Mouse (Mus musculus) hindbrain, postnatal 0 days (tissue): ENCODE results near the gene Tnni2. TPM values are rescaled to one million over a fixed set of nuclear protein-coding genes. Genes with fewer than 3 reads are reported as not detected.

Experiments used
- ATAC-seq: fragments of 200-750 bp; cut with Nextera tagmentation; 2 replicates; pipeline ENCODE4 v1.8.0; 2017; ENCODE audit warnings: mild to moderate bottlenecking, moderate TSS enrichment, moderate library complexity
- DNase-seq: peaks from one replicate; pipeline ENCODE4 v3.0.0-alpha.2; 2015; ENCODE audit warnings: low spot score
- H3K27ac ChIP-seq: fragments of 300-500 bp; sonication (generic); 2 replicates; pipeline ENCODE4 v1.5.1; 2014; ENCODE audit warnings: mild to moderate bottlenecking
- H3K27me3 ChIP-seq: fragments of 300-500 bp; sonication (generic); 2 replicates; pipeline ENCODE4 v1.6.1; 2014; ENCODE audit warnings: low read length, mixed read lengths; ENCODE audit not compliant: insufficient read depth
- H3K36me3 ChIP-seq: fragments of 300-500 bp; sonication (generic); 2 replicates; pipeline ENCODE4 v1.6.1; 2014; ENCODE audit warnings: low read length, mixed read lengths; ENCODE audit not compliant: insufficient read depth
- H3K4me1 ChIP-seq: fragments of 300-500 bp; sonication (generic); 2 replicates; pipeline ENCODE4 v1.6.1; 2014; ENCODE audit warnings: antibody characterized with exemption, low read length, mixed read lengths; ENCODE audit not compliant: insufficient read depth
- H3K4me2 ChIP-seq: fragments of 300-500 bp; sonication (generic); 2 replicates; pipeline ENCODE4 v1.6.1; 2014; ENCODE audit warnings: low read depth, mild to moderate bottlenecking, low read length, moderate library complexity, mixed read lengths
- H3K4me3 ChIP-seq: fragments of 300-500 bp; sonication (generic); 2 replicates; pipeline ENCODE4 v1.5.1; 2014; ENCODE audit warnings: low read length
- H3K9ac ChIP-seq: fragments of 300-500 bp; sonication (generic); replicated peaks from 2 replicates; pipeline ENCODE4 v1.6.1; 2014; ENCODE audit warnings: mild to moderate bottlenecking, low read length, moderate library complexity, mixed read lengths
- H3K9me3 ChIP-seq: fragments of 300-500 bp; sonication (generic); 2 replicates; pipeline ENCODE4 v1.6.1; 2016; ENCODE audit warnings: low read length, mixed read lengths
- CTCF ChIP-seq: IDR thresholded peaks from 2 replicates; pipeline ENCODE4 v1.5.1; 2016; ENCODE audit warnings: antibody characterized with exemption, control low read depth, low read depth
- WGBS: fragments of 180-500 bp; shearing (Covaris S2); extraction: QIAGEN DNeasy Blood & Tissue Kit; methylation state at CpG from one replicate; pipeline ENCODE4 v1.1.7; 2014; 5-methylcytosine and 5-hydroxymethylcytosine counted together
- polyA plus RNA-seq: library from polyadenylated mRNA; unstranded; fragments of >200 nt; fragmentation: Nextera tagmentation; extraction: Ambion mirVana; gene quantifications from 2 replicates; pipeline ENCODE4 v1.2.1, GENCODE M21; 2015
- total RNA-seq: library from RNA; depleted of rRNA; stranded (reverse); fragments of >200 nt; gene quantifications from 2 replicates; pipeline ENCODE4 v1.2.3, GENCODE M21; 2014; rRNA removed

The Tnni2 gene
- total and polyA plus RNA-seq, 2 experiments from 2014 or later, result 0.63 to 1.3 TPM

DNA sequence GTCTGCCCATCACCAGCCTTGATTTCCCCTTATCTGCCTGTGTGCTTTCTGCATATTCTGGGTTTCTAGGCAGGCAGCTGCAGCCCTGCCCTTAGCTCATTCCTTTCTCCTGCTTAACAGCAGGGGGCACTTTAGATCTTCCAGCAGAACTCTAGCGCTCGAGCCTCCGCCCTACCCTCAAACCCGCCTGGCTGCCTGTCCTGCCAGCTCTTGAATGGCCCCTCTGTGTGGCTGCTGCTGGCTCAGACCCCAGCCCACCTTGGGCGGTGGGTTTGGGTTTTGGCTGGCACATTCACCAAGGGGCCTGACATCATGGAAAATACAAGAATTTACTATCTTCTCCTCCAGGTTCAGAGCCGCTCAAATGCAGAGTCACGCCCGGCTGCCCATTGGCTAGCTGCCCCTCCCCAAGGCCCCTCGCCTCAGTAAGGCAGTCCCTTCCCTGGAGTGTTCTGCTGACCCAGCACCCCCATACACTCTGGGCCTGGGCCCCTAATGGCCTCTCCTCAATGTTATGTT is 45.8 kb downstream of the Tnni2 start:
- DNase-seq, result peak; percentile 81
- H3K4me2 ChIP-seq, result no peak overlapping the region
- peak; percentile 81 for ATAC-seq

GRCm38 (mm10) chr7:142488053-142488452 is 46.4 kb downstream of the Tnni2 start:
- no peaks in the 10 kb centered on the region for H3K27me3 ChIP-seq
- H3K4me2 ChIP-seq, result no peak overlapping the region
- H3K9ac ChIP-seq, result no peak overlapping the region
- H3K9me3 ChIP-seq, result no peaks in the 10 kb centered on the region
- WGBS, result 81% methylated on average over 3 of the region's 3 CpGs
- no peak overlapping the region for H3K4me3 ChIP-seq
- 0 out of 2 replicates have a peak, but pooled peaks cover 8% of the 10 kb centered on the region for H3K4me1 ChIP-seq
- ATAC-seq (no peak), DNase-seq (no peak)
- TF ChIP-seq CTCF, result no peak
- H3K36me3 ChIP-seq, result no peaks in the 10 kb centered on the region
- no peak overlapping the region for H3K27ac ChIP-seq

More for the DNA sequence above, 45.8 kb downstream of the Tnni2 start:
- Histone ChIP-seq H3K27ac (no peak overlapping the region), H3K4me3 (no peak overlapping the region), H3K9ac (no peak overlapping the region), H3K27me3 (no peaks in the 10 kb centered on the region), H3K9me3 (no peaks in the 10 kb centered on the region), H3K36me3 (no peaks in the 10 kb centered on the region), H3K4me1 (0 out of 2 replicates have a peak, but pooled peaks cover 8% of the 10 kb centered on the region)
- WGBS, result 11% methylated on average over 9 of the region's 9 CpGs
- peak; percentile 68 for TF ChIP-seq CTCF

DNA sequence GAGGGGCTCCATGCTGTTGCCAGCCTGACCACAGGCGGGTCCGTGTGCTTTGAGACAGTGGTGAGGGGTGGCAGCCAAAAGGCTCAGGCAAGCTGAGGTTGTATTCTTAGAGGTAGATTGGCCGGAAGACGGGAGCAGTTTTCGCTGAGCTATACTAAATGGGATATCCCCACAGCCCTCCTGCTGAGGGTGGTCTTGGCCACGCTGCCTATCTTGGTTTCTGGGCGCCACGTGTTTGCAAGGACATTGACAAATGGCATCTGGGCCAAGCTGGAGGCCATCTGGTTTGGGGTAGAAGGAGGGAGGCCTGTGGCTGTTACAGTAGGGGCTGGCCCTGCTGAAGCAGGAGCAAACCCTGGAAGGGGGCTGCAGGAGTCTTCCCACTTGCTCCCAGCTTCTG is 51.9 kb downstream of the Tnni2 start:
- H3K36me3 ChIP-seq, result no peaks in the 10 kb centered on the region
- H3K9me3 ChIP-seq, result no peaks in the 10 kb centered on the region
- H3K4me3 ChIP-seq, result no peak overlapping the region
- TF ChIP-seq CTCF, result no peak
- WGBS, result 64% methylated on average over 8 of the region's 8 CpGs
- ATAC-seq (no peak), DNase-seq (peak; percentile 9)
- no peak overlapping the region for H3K4me2 ChIP-seq
- no peak overlapping the region for H3K9ac ChIP-seq
- no peaks in the 10 kb centered on the region for H3K4me1 ChIP-seq
- H3K27me3 ChIP-seq, result no peaks in the 10 kb centered on the region
- H3K27ac ChIP-seq, result no peak overlapping the region

Other genes with a start within 250 kb of the Tnni2 start
- gene Krtap5-3, start 240.4 kb upstream of the Tnni2 start, total RNA-seq, result not detected in 2 replicates
- not detected in 2 replicates for gene Krtap5-3, start 240.4 kb upstream of the Tnni2 start, polyA plus RNA-seq
- gene Gm7579, start 229.9 kb upstream of the Tnni2 start, total RNA-seq, result not detected in 2 replicates
- not detected in 2 replicates for gene Gm7579, start 229.9 kb upstream of the Tnni2 start, polyA plus RNA-seq
- gene Krtap5-5, start 211.8 kb upstream of the Tnni2 start, total RNA-seq, result not detected in 2 replicates
- not detected in 2 replicates for gene Krtap5-5, start 211.8 kb upstream of the Tnni2 start, polyA plus RNA-seq
- not detected in 2 replicates for gene Gm40460, start 200.7 kb upstream of the Tnni2 start, total RNA-seq
- gene Gm40460, start 200.7 kb upstream of the Tnni2 start, polyA plus RNA-seq, result not detected in 2 replicates
- gene Gm2431, start 183.5 kb upstream of the Tnni2 start, total RNA-seq, result not detected in 2 replicates
- gene Gm2431, start 183.5 kb upstream of the Tnni2 start, polyA plus RNA-seq, result not detected in 2 replicates
- gene Gm4559, start 167.4 kb upstream of the Tnni2 start, total RNA-seq, result not detected in 2 replicates
- not detected in 2 replicates for gene Gm4559, start 167.4 kb upstream of the Tnni2 start, polyA plus RNA-seq
- gene Krtap5-1, start 144.7 kb upstream of the Tnni2 start, total RNA-seq, result not detected in 2 replicates
- not detected in 2 replicates for gene Krtap5-1, start 144.7 kb upstream of the Tnni2 start, polyA plus RNA-seq
- gene Krtap5-4, start 138.3 kb upstream of the Tnni2 start, total RNA-seq, result not detected in 2 replicates
- not detected in 2 replicates for gene Krtap5-4, start 138.3 kb upstream of the Tnni2 start, polyA plus RNA-seq
- 22.7 and 25.4 TPM in 2 replicates for gene Ifitm10, start 68.1 kb upstream of the Tnni2 start, total RNA-seq
- 17.2 and 19.9 TPM in 2 replicates for gene Ifitm10, start 68.1 kb upstream of the Tnni2 start, polyA plus RNA-seq
- 1.0 TPM in 1 of 2 replicates, not detected in the other for gene Gm49369, start 59.1 kb upstream of the Tnni2 start, total RNA-seq
- 2.1 and 2.9 TPM in 2 replicates for gene Gm49369, start 59.1 kb upstream of the Tnni2 start, polyA plus RNA-seq
- 638 and 755 TPM in 2 replicates for gene Ctsd, start 53.8 kb upstream of the Tnni2 start, total RNA-seq
- 400 and 402 TPM in 2 replicates for gene Ctsd, start 53.8 kb upstream of the Tnni2 start, polyA plus RNA-seq
- gene Syt8, start 7.0 kb upstream of the Tnni2 start, total RNA-seq, result not detected in 2 replicates
- 0.15 TPM in 1 of 2 replicates, not detected in the other for gene Syt8, start 7.0 kb upstream of the Tnni2 start, polyA plus RNA-seq
- 4.6 and 16.6 TPM in 2 replicates for gene Lsp1, start 19.0 kb downstream of the Tnni2 start, total RNA-seq
- 6.6 and 7.2 TPM in 2 replicates for gene Lsp1, start 19.0 kb downstream of the Tnni2 start, polyA plus RNA-seq
- gene Tnnt3, start 57.0 kb downstream of the Tnni2 start, total RNA-seq, result 1.3 and 4.7 TPM in 2 replicates
- 3.1 and 3.9 TPM in 2 replicates for gene Tnnt3, start 57.0 kb downstream of the Tnni2 start, polyA plus RNA-seq
- 64.0 and 69.3 TPM in 2 replicates for gene Mrpl23, start 90.9 kb downstream of the Tnni2 start, total RNA-seq
- 17.4 and 25.5 TPM in 2 replicates for gene Mrpl23, start 90.9 kb downstream of the Tnni2 start, polyA plus RNA-seq
- 262 and 308 TPM in 2 replicates for gene Igf2, start 225.0 kb downstream of the Tnni2 start, total RNA-seq
- 200 and 279 TPM in 2 replicates for gene Igf2, start 225.0 kb downstream of the Tnni2 start, polyA plus RNA-seq
- 0.32 and 0.68 TPM in 2 replicates for gene Gm49394, start 228.1 kb downstream of the Tnni2 start, total RNA-seq
- gene Gm49394, start 228.1 kb downstream of the Tnni2 start, polyA plus RNA-seq, result not detected in 2 replicates